Mouse (Mus musculus): ENCODE data around the gene Ano4. TPM values are rescaled to one million over a fixed set of nuclear protein-coding genes. Genes with fewer than 3 reads are reported as not detected.

Ano4 gene
- polyA plus RNA-seq, 1 experiment from 2014 or later: not detected

- H3K27ac ChIP-seq: no peak overlapping the region
- no peak overlapping the region for H3K4me3 ChIP-seq (ENCODE audit: inconsistent target)
- H3K36me3 ChIP-seq (ENCODE audit: inconsistent target): no peaks in the 10 kb centered on the region
- 94% methylated on average over 5 of the region's 6 CpGs for WGBS (ENCODE audit: missing documents)
- no peaks in the 10 kb centered on the region for H3K79me2 ChIP-seq (ENCODE audit: inconsistent target)
Observed at GRCm38 (mm10) chr10:88986925-88987324, 357.6 kb downstream of the Ano4 start.

DNA sequence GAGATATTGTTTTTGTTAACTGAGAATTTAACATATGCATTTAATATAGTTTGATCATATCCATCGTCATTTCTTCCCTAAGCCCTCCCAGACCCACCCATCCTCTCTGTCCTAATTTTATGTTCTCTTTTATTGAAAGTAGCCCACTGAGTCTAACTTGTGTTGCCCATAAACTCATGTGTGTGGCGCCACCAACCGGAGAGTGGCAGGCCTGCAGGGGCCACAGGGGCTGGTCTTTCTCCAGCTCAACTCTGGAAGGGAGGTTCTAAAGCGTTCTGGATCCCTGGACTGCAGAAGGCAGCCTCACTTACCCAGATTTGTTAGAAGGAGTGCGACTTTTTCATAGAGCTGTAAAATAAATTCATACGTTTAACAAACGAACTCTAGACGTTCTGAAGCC lies 361.1 kb downstream of the Ano4 start:
- Histone ChIP-seq H3K36me3 (ENCODE audit: inconsistent target) (no peaks in the 10 kb centered on the region), H3K79me2 (ENCODE audit: inconsistent target) (no peaks in the 10 kb centered on the region), H3K27ac (no peak overlapping the region), H3K4me3 (ENCODE audit: inconsistent target) (no peak overlapping the region)
- WGBS (ENCODE audit: missing documents): 47% methylated on average over 8 of the region's 8 CpGs

- H3K79me2 ChIP-seq (ENCODE audit: inconsistent target): no peaks in the 10 kb centered on the region
- 67% methylated on average over 4 of the region's 4 CpGs for WGBS (ENCODE audit: missing documents)
- H3K4me3 ChIP-seq (ENCODE audit: inconsistent target): no peak overlapping the region
- no peaks in the 10 kb centered on the region for H3K36me3 ChIP-seq (ENCODE audit: inconsistent target)
- no peak overlapping the region for H3K27ac ChIP-seq
Observed at GRCm38 (mm10) chr10:88979451-88979850, 365.1 kb downstream of the Ano4 start.

DNA sequence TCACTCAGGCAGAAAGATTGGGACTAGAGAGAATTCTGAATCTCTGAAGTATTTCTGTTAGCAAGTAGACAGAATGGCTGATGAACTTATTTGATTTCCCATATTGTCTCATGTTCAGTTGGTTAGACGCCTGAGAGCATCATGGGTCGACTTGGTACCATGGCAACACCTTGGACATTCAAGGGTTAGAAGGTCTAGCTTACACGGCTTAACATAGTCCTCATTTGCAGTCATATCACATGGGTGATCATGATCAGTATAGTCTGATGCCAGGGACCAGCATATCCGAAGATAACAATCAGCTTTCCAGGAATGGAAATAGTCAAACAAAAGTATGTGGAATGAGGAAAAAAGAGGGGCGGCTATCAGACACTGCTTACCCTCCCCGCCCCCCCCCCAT lies 365.6 kb downstream of the Ano4 start:
- Histone ChIP-seq H3K36me3 (ENCODE audit: inconsistent target) (no peaks in the 10 kb centered on the region), H3K27ac (no peak overlapping the region), H3K4me3 (ENCODE audit: inconsistent target) (no peak overlapping the region), H3K79me2 (ENCODE audit: inconsistent target) (no peaks in the 10 kb centered on the region)
- WGBS (ENCODE audit: missing documents): 84% methylated on average over 5 of the region's 6 CpGs

GRCm38 (mm10) chr10:88970951-88971725 lies 373.4 kb downstream of the Ano4 start:
- WGBS (ENCODE audit: missing documents): 81% methylated on average over 7 of the region's 7 CpGs
- H3K36me3 ChIP-seq (ENCODE audit: inconsistent target): no peaks in the 10 kb centered on the region
- no peaks in the 10 kb centered on the region for H3K79me2 ChIP-seq (ENCODE audit: inconsistent target)
- no peak overlapping the region for H3K4me3 ChIP-seq (ENCODE audit: inconsistent target)
- no peak overlapping the region for H3K27ac ChIP-seq

DNA sequence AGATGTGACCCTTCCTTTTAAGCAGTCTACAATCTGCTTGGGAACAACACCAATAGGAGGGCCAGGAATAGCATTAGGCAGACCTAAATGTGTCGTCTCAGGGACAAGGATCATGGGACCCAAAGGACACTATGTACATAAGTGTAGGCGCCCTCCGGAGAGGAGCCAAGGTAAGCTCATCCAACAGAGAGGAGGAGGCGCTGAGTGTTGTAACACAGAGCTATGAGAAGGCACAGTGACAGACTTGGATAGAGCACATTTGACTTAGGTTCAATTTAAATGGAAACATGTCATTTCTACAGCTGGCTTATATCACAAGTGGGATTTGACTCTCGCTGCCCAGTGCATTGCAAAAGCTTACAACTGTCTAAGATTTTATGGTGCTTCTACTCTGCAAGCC lies 376.0 kb downstream of the Ano4 start:
- H3K27ac ChIP-seq: no peak overlapping the region
- no peaks in the 10 kb centered on the region for H3K79me2 ChIP-seq (ENCODE audit: inconsistent target)
- 95% methylated on average over 5 of the region's 5 CpGs for WGBS (ENCODE audit: missing documents)
- no peak overlapping the region for H3K4me3 ChIP-seq (ENCODE audit: inconsistent target)
- H3K36me3 ChIP-seq (ENCODE audit: inconsistent target): no peaks in the 10 kb centered on the region

DNA sequence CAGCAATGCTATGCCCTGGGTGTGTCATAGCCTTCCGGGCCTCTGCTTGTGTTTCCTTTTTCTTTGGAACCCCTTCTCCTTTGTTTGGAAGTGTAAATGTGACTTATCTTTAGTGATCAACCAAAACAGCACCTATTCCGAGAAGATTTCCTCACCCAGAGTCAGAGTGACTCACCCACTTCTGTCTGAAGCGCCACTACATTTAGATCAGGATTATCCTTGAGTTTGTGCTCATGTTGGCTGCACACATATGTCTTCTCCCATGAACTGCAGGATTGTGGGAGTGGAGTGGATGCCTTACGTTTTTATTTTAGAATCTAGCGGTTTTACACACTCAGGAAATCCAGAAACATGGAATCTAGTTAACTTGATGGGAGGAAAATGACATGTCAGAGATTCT lies 383.8 kb downstream of the Ano4 start:
- H3K36me3 ChIP-seq (ENCODE audit: inconsistent target): no peaks in the 10 kb centered on the region
- no peaks in the 10 kb centered on the region for H3K79me2 ChIP-seq (ENCODE audit: inconsistent target)
- H3K4me3 ChIP-seq (ENCODE audit: inconsistent target): no peak overlapping the region
- H3K27ac ChIP-seq: no peak overlapping the region
- 76% methylated on average over 5 of the region's 5 CpGs for WGBS (ENCODE audit: missing documents)

DNA sequence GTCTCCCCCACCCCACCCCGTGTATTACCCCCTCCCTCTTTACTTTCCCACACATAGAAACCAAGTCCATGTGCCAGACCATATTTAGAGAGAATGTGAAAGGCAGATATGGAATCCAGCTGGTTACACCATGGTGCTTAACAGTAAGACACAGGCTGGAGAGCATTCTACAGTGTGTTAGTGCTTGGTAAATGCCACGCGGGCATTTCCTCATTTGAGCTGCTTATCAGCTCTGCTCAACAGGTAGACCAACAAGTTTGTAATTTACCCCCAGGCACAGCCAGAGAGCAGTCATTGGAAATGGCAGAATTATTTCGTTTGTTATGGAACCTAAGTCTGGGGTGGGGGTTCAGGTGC lies 394.3 kb downstream of the Ano4 start:
- Histone ChIP-seq H3K27ac (no peak overlapping the region), H3K4me3 (ENCODE audit: inconsistent target) (no peak overlapping the region), H3K36me3 (ENCODE audit: inconsistent target) (no peaks in the 10 kb centered on the region), H3K79me2 (ENCODE audit: inconsistent target) (no peaks in the 10 kb centered on the region)
- 71% methylated on average over 4 of the region's 4 CpGs for WGBS (ENCODE audit: missing documents)

DNA sequence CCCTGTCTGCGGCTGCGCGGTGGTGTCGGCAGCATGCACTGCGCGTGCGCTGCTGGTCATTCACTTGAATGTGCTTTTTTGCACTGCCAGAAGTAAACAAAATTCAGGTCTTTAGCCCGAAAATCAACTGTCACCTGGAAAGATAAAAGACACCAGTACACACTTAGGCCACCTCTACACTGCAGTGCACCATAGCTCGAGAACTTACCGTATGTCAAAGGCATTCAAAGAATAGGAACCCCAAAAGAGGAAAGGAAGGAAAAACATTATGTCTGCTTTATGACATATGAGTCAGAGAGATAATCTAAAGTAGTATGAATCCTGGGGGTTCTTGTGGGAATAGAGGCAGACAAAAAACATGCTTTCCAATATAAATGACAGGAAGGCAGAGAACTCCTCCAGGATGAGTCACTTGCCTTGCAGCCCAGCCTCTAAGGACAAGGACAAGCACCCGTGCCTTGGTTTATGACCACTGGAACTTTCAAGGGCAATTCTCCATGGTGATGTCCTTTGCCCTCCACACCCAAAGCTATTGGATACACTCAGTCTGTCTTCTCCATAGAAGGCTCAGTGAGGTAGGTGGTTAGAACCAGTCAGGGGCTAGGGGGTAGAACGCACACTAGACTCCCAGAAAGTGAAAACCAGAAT lies 394.8 kb downstream of the Ano4 start:
- no peaks in the 10 kb centered on the region for H3K36me3 ChIP-seq (ENCODE audit: inconsistent target)
- H3K27ac ChIP-seq: no peak overlapping the region
- whole genome bisulfite sequencing (ENCODE audit: missing documents): 90% methylated on average over 12 of the region's 12 CpGs
- H3K79me2 ChIP-seq (ENCODE audit: inconsistent target): no peaks in the 10 kb centered on the region
- H3K4me3 ChIP-seq (ENCODE audit: inconsistent target): no peak overlapping the region

Other genes starting within 250 kb of the Ano4 start
- gene Gas2l3, start 99.2 kb upstream of the Ano4 start, polyA plus RNA-seq (2018): 20.4 to 29.3 TPM (median 24.3 TPM) in 3 replicates
- not detected in 3 replicates for gene Nr1h4, start 188.8 kb upstream of the Ano4 start, polyA plus RNA-seq (2018)